Mouse (Mus musculus) cortical plate, adult 2 months (tissue): ENCODE measurements at regions not wholly inside any gene's neighbourhood (a gene's known extent, or its start where the extent isn't known, plus 50 kb on each side); places are given as distances from the start of the nearest gene placed in this dataset.

ENCODE experiments used
- H3K27ac ChIP-seq: fragments of 200-500 bp; 2 replicates; pipeline ENCODE4 v1.5.1; 2012; ENCODE audit warnings: low read length, control low read depth, inconsistent platforms; ENCODE audit not compliant: insufficient read depth
- H3K4me1 ChIP-seq: fragments of 200-500 bp; 2 replicates; pipeline ENCODE4 v1.6.1; 2011; ENCODE audit warnings: low read length; ENCODE audit not compliant: control insufficient read depth, insufficient read depth
- H3K4me3 ChIP-seq: fragments of 200-500 bp; 2 replicates; pipeline ENCODE4 v1.5.1; 2011; ENCODE audit warnings: mild to moderate bottlenecking, low read length, control low read depth; ENCODE audit not compliant: insufficient read depth
- CTCF ChIP-seq: fragments of 200-500 bp; IDR thresholded peaks from 2 replicates; pipeline ENCODE4 v1.5.1; 2011; ENCODE audit warnings: mild to moderate bottlenecking, control low read depth, low read length; ENCODE audit not compliant: insufficient read depth; ENCODE audit errors: extremely low read depth
- POLR2A ChIP-seq: fragments of 200-500 bp; IDR thresholded peaks from 2 replicates; pipeline ENCODE4 v1.6.1; 2011; ENCODE audit warnings: mild to moderate bottlenecking, low read length, control low read depth; ENCODE audit not compliant: insufficient read depth; ENCODE audit errors: extremely low read depth

- no peak for TF ChIP-seq POLR2A
- TF ChIP-seq CTCF = no peak
- Histone ChIP-seq H3K4me3 (no peak overlapping the region), H3K27ac (no peak overlapping the region), H3K4me1 (no peaks in the 10 kb centered on the region)
Measured at GRCm38 (mm10) chr1:89287136-89287795, 167.3 kb upstream of the Agap1 start.

GRCm38 (mm10) chr1:89288001-89288400 lies 166.6 kb upstream of the Agap1 start:
- H3K27ac ChIP-seq = no peak overlapping the region
- no peak overlapping the region for H3K4me3 ChIP-seq
- H3K4me1 ChIP-seq = no peaks in the 10 kb centered on the region
- no peak for TF ChIP-seq POLR2A
- TF ChIP-seq CTCF = no peak

GRCm38 (mm10) chr1:89288921-89289320 lies 165.7 kb upstream of the Agap1 start:
- TF ChIP-seq POLR2A (no peak), CTCF (no peak)
- Histone ChIP-seq H3K27ac (no peak overlapping the region), H3K4me1 (no peaks in the 10 kb centered on the region), H3K4me3 (no peak overlapping the region)

DNA sequence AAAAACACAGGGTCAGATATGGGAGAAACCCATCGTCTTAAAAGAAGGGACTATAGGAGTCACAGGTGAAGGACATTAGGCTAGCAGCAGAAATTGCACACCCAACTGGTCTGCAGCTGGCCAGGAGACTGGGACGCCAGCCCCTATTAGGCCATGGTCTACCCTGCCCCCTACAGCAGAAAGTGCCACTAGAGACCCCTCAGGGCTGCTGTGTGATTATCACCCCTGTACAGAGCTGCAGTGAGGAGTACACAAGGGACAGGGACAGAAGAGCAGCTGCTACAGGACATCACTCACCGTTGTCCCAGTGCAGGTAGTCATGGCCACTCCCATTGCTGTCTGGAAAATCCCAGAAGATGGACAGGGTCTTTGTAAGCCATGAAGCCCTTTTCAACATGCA lies 157.9 kb upstream of the Agap1 start:
- no peaks in the 10 kb centered on the region for H3K4me1 ChIP-seq
- no peak overlapping the region for H3K4me3 ChIP-seq
- TF ChIP-seq POLR2A = no peak
- TF ChIP-seq CTCF = no peak
- no peak overlapping the region for H3K27ac ChIP-seq

DNA sequence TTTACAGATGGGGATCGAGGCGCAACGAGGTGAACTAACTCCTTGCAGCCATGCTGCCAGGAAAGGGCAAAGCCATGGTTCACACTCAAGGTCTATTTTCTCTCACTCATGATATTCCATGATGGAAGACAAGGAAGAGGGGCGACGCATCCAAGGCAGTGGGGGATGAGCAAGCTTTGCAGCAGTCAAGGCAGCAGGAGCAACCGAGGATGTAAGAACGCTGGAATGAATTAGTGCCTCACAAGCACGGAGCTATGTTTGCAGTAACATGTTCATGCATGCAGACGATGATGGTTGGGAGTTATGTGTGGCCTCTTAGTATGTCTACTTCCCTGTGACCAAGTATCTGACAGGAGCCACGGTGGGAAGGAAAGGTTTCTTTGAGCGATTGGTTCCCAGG lies 156.8 kb upstream of the Agap1 start:
- H3K27ac ChIP-seq = no peak overlapping the region
- H3K4me3 ChIP-seq = no peak overlapping the region
- H3K4me1 ChIP-seq = no peaks in the 10 kb centered on the region
- TF ChIP-seq POLR2A (no peak), CTCF (no peak)

DNA sequence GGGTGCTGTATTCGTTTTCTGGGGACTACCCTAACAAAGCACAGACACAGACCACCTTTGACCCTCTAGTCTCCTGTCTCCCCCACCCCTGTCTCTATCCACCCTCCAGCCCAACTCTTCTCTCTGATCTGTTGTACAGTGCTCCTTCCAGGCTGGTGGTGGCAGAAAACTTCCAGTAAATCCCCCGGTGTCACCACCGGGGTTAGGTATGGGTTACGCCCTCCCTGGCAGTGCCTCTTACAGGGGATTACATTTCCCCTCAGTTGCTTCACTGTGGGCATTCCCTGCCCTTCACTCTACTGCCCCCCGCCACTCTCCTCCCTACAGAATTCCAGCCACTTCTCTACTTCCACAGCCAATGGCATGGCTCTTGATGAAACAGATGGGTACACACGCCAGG lies 153.5 kb upstream of the Agap1 start:
- no peaks in the 10 kb centered on the region for H3K4me1 ChIP-seq
- no peak overlapping the region for H3K27ac ChIP-seq
- TF ChIP-seq CTCF = no peak
- TF ChIP-seq POLR2A = no peak
- no peak overlapping the region for H3K4me3 ChIP-seq

DNA sequence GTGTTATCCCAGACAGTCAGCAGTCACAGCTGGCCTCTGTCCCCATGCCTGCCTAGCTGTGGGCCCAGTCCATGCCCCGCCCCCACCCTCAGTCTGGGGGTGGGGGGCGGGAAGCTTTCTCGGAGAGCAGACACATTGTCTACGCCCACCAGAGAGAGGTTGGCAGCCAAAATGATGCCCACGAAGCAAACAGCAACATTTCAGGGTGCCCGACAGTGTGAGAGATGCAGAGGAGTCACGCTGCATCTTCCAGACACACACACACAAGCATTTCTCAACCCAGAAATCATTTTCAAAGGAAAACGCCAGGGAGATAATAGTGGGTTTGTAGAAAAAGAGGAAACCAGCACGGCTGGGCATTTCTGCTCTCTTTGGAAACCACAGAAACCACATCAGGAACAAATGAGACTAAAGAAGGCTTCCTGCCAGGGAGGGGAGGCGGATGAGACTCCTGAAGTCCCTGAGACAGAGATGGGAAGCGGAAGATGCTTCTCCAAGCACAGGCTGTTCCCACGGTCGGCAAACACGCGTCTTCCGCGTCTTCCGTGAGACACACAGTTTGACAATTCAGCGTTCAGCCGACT lies 152.1 kb upstream of the Agap1 start:
- no peaks in the 10 kb centered on the region for H3K4me1 ChIP-seq
- peak overlapping the region; percentile 22; the same call in 1 of the 2 replicates for H3K27ac ChIP-seq
- no peak for TF ChIP-seq POLR2A
- TF ChIP-seq CTCF = no peak
- 0 out of 2 replicates have a peak overlapping the region, but pooled peaks have one; percentile 1 for H3K4me3 ChIP-seq

- TF ChIP-seq CTCF (no peak), POLR2A (no peak)
- Histone ChIP-seq H3K27ac (no peak overlapping the region), H3K4me1 (no peaks in the 10 kb centered on the region), H3K4me3 (no peak overlapping the region)
Measured at GRCm38 (mm10) chr1:89305171-89305570, 149.4 kb upstream of the Agap1 start.

- no peaks in the 10 kb centered on the region for H3K4me1 ChIP-seq
- H3K4me3 ChIP-seq = no peak overlapping the region
- TF ChIP-seq CTCF (no peak), POLR2A (no peak)
- H3K27ac ChIP-seq = no peak overlapping the region
Measured at GRCm38 (mm10) chr1:89308788-89309187, 145.8 kb upstream of the Agap1 start.

GRCm38 (mm10) chr1:89313064-89313463 lies 141.5 kb upstream of the Agap1 start:
- Histone ChIP-seq H3K4me1 (no peaks in the 10 kb centered on the region), H3K27ac (no peak overlapping the region), H3K4me3 (no peak overlapping the region)
- TF ChIP-seq CTCF = no peak
- no peak for TF ChIP-seq POLR2A

- Histone ChIP-seq H3K4me1 (no peaks in the 10 kb centered on the region), H3K27ac (no peak overlapping the region), H3K4me3 (no peak overlapping the region)
- TF ChIP-seq CTCF (no peak), POLR2A (no peak)
Measured at GRCm38 (mm10) chr1:89317897-89318296, 136.7 kb upstream of the Agap1 start.

DNA sequence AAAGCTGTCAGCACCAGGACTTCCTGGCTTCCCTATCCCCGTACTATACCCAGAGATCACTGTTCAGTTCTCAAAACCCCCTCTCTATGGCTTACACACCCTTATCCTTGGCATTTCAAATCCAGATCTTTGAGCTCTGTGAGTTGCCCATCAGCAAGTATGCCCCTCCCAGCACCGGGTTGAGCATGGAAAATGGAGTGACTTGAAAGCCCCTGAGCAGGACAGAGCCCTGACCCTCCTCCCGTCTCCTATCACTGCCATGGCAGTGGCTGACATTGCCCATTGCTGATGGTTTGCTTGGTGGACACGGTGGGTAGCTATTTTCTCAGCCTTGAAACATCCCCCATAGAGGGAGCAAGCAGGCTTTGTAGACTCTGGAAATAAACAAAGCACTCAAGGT lies 135.9 kb upstream of the Agap1 start:
- H3K4me1 ChIP-seq = no peaks in the 10 kb centered on the region
- TF ChIP-seq CTCF (no peak), POLR2A (no peak)
- no peak overlapping the region for H3K27ac ChIP-seq

More for the DNA sequence above, 135.9 kb upstream of the Agap1 start:
- H3K4me3 ChIP-seq = no peak overlapping the region
